Mouse (Mus musculus) spleen, adult 2 months (tissue): ENCODE data around the gene Strn4. TPM values are rescaled to one million over a fixed set of nuclear protein-coding genes. Genes with fewer than 3 reads are reported as not detected.

ENCODE experiments used
- DNase-seq, 2 experiments: peaks; one replicate each; pipeline versions ENCODE4 v3.0.0 to v3.0.0-alpha.2; 2012 to 2021; ENCODE audit warnings: low spot score in 2 of 2, low read depth in 1 of 2
- H3K27ac ChIP-seq: fragments of 200-500 bp; 2 replicates; pipeline ENCODE4 v1.5.1; 2012; ENCODE audit warnings: low read length, inconsistent platforms; ENCODE audit not compliant: insufficient read depth
- H3K27me3 ChIP-seq: fragments of 200-500 bp; 2 replicates; pipeline ENCODE4 v1.6.1; 2012; ENCODE audit warnings: mild to moderate bottlenecking, moderate library complexity, low read length, inconsistent platforms; ENCODE audit not compliant: control insufficient read depth, insufficient read depth
- H3K36me3 ChIP-seq: fragments of 200-500 bp; 2 replicates; pipeline ENCODE4 v1.6.1; 2012; ENCODE audit warnings: mild to moderate bottlenecking, low read length, inconsistent platforms; ENCODE audit not compliant: control insufficient read depth, insufficient read depth
- H3K4me1 ChIP-seq: fragments of 200-500 bp; 2 replicates; pipeline ENCODE4 v1.6.1; 2011; ENCODE audit warnings: inconsistent platforms; ENCODE audit not compliant: control insufficient read depth, insufficient read depth, insufficient read length
- H3K4me3 ChIP-seq: fragments of 200-500 bp; 2 replicates; pipeline ENCODE4 v1.5.1; 2011; ENCODE audit warnings: mild to moderate bottlenecking, inconsistent platforms; ENCODE audit not compliant: insufficient read depth, insufficient read length; ENCODE audit errors: extremely low read depth
- CTCF ChIP-seq: fragments of 200-500 bp; IDR thresholded peaks from 2 replicates; pipeline ENCODE4 v1.5.1; 2011; ENCODE audit warnings: mild to moderate bottlenecking, inconsistent platforms; ENCODE audit not compliant: insufficient read depth, insufficient read length, insufficient replicate concordance; ENCODE audit errors: extremely low read depth
- POLR2A ChIP-seq: fragments of 200-500 bp; IDR thresholded peaks from 2 replicates; pipeline ENCODE4 v1.6.1; 2011; ENCODE audit warnings: low read depth, low read length, inconsistent platforms
- WGBS: fragments of 180-500 bp; shearing (Covaris S2); methylation state at CpG from one replicate; pipeline ENCODE4 v1.1.7; 2018; 5-methylcytosine and 5-hydroxymethylcytosine counted together
- polyA plus RNA-seq: library from polyadenylated mRNA; depleted of rRNA; stranded (reverse); fragments of >200 nt; gene quantifications from 2 replicates; pipeline ENCODE4 v1.2.3, GENCODE M21; 2012

The Strn4 gene
- polyA plus RNA-seq, 1 experiment = 121 TPM

DNA sequence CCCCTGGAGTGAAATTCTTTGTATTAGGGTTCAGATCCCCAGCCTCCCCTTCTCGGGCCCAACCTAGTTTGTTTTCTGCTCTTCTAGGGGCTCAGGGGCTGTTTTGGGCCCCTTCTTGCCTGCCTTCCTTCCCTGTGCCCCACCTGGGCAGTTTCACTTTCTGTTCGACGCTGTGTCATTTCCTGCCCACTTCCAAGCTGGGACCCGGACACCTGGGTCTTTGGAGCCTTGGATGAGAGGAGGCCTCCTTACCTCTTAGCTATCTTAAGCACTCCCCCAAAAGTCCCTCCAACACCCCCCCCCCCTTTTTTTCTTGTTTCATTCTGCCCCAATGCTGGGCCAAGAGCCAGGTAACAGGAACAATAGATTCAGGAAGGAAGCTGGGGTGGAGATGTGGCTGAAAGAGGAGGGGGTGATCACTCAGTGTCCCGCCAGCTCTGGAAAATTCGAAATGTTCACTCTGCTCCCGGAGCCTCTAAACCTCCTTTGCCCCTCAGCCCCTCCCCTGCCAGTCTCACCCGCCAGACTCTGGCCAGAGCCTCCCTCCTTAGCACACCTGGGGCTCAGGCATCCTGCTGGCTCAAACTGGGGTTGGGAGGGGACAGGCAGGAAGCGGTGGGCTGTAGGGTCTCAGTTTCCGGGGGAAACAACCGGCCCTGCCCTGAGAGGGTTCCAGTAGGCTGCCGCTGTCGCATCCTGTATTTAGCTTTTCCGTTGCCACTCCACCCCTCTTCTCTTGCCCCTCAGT lies 29.6 kb downstream of the Strn4 start:
- WGBS = 4% methylated on average over 14 of the region's 14 CpGs
- no peaks in the 10 kb centered on the region for H3K27me3 ChIP-seq
- H3K4me3 ChIP-seq = peak overlapping the region; percentile 82
- peak in 1 of 2 experiments; percentile 79 for DNase-seq
- H3K36me3 ChIP-seq = peaks cover 32% of the 10 kb centered on the region
- H3K27ac ChIP-seq = peak overlapping the region; percentile 97
- peaks cover 19% of the 10 kb centered on the region for H3K4me1 ChIP-seq
- TF ChIP-seq POLR2A (no peak), CTCF (no peak)

DNA sequence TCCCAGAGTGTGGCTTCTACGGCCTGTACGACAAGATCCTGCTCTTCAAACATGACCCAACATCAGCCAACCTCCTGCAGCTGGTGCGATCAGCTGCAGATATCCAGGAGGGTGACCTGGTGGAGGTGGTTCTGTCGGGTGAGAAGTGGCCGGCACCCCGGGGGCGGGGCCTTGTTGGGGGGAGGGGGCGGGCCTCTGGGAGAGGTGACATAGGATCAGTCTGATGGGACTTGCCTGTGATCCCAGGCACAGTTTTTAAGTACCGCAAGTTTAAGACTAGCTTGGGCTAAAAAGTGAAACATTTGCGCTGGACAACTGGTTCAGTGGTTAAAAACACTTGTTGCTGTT lies 30.1 kb downstream of the Strn4 start:
- Histone ChIP-seq H3K27me3 (no peaks in the 10 kb centered on the region), H3K4me1 (peaks cover 14% of the 10 kb centered on the region), H3K36me3 (peaks cover 35% of the 10 kb centered on the region), H3K4me3 (peak overlapping the region; percentile 82), H3K27ac (peak overlapping the region; percentile 97)
- no peak for DNase-seq
- TF ChIP-seq CTCF = no peak
- TF ChIP-seq POLR2A = no peak
- 19% methylated on average over 10 of the region's 10 CpGs for WGBS

DNA sequence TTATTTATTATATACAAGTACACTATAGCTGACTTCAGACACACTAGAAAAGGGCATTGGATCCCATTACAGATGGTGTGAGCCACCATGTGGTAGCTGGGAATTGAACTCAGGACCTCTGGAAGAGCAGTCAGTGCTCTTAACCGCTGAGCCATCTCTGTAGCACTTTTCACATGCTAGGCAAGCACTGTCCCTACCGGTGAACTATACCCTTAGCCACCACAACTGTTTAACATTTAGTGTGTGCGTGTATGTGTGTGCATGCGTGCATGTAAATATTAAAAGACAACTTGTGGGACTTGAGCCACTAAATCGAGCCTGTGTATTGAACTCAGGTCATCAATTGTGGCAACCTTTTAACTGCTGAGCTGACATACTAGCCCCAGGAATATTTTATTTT lies 31.1 kb downstream of the Strn4 start:
- TF ChIP-seq CTCF (no peak), POLR2A (no peak)
- Histone ChIP-seq H3K4me1 (peaks cover 7% of the 10 kb centered on the region), H3K36me3 (peaks cover 39% of the 10 kb centered on the region), H3K4me3 (no peak overlapping the region), H3K27me3 (no peaks in the 10 kb centered on the region), H3K27ac (no peak overlapping the region)
- DNase-seq = no peak
- 96% methylated on average over 5 of the region's 5 CpGs for WGBS

DNA sequence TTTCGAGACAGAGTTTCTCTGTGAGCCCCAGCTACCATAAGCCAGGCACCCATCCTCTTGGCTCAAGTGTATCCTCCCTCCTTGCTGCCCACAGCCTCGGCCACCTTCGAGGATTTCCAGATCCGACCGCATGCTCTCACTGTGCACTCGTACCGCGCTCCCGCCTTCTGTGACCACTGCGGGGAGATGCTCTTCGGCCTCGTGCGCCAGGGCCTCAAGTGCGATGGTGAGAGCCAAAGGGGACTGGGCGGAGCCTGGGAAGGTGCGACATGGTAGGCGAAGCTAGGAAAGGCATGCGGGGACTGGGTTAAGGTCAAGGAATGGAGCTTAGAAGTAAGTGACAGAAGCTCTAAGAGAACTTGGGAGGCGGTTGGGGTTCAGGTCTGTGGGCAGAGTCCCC lies 31.8 kb downstream of the Strn4 start:
- Histone ChIP-seq H3K4me1 (peaks cover 2% of the 10 kb centered on the region), H3K27me3 (no peaks in the 10 kb centered on the region), H3K4me3 (no peak overlapping the region), H3K36me3 (peaks cover 43% of the 10 kb centered on the region), H3K27ac (no peak overlapping the region)
- WGBS = 91% methylated on average over 19 of the region's 19 CpGs
- no peak for TF ChIP-seq CTCF
- TF ChIP-seq POLR2A = no peak
- no peak for DNase-seq

DNA sequence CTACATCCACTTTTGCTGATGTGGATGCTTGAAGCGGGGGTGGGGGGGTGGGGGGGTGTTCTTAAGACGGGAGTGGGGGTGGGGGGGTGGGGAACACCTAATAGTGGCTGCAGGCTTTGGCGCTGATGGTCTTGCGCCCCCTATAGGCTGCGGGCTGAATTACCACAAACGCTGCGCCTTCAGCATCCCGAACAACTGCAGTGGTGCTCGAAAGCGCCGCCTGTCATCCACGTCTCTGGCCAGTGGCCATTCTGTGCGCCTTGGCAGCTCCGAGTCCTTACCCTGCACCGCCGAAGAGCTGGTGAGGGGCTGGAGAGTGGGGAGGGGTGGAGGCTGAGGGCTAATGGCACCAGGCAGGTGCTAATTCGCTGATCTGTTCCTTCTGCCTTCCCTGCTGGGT lies 32.9 kb downstream of the Strn4 start:
- Histone ChIP-seq H3K4me3 (no peak overlapping the region), H3K27ac (no peak overlapping the region), H3K27me3 (no peaks in the 10 kb centered on the region), H3K36me3 (peaks cover 52% of the 10 kb centered on the region), H3K4me1 (peaks cover 2% of the 10 kb centered on the region)
- TF ChIP-seq CTCF = peak; percentile 45; the same call in 1 of the 2 replicates
- no peak for TF ChIP-seq POLR2A
- 75% methylated on average over 17 of the region's 17 CpGs for WGBS
- peak in 1 of 2 experiments; percentile 39 for DNase-seq

DNA sequence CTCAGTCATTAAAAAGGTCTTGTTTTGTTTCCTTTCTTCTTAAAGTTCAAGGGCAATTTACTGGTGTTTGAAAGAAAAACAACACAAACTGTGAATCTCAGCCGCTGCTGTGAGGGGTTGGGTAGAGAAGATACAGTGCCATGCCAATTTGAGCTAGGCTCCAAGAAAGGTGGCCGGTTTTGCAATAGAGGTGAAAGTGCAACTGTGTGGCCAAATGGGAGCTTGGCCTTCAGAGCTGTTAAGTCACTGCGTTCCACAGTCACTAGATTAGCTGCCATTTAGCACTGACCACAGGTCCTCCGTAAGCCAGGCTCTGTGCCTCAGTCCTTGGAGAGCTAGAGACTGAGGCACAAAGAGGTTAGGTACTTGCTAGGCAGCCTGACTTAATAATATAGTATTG lies 35.9 kb downstream of the Strn4 start:
- TF ChIP-seq CTCF = no peak
- no peak for TF ChIP-seq POLR2A
- Histone ChIP-seq H3K36me3 (peaks cover 76% of the 10 kb centered on the region), H3K27me3 (no peaks in the 10 kb centered on the region), H3K4me3 (no peak overlapping the region), H3K4me1 (peaks cover 2% of the 10 kb centered on the region; the same call in 1 of the 2 replicates), H3K27ac (no peak overlapping the region)
- no peak for DNase-seq
- WGBS = 91% methylated on average over 4 of the region's 4 CpGs

DNA sequence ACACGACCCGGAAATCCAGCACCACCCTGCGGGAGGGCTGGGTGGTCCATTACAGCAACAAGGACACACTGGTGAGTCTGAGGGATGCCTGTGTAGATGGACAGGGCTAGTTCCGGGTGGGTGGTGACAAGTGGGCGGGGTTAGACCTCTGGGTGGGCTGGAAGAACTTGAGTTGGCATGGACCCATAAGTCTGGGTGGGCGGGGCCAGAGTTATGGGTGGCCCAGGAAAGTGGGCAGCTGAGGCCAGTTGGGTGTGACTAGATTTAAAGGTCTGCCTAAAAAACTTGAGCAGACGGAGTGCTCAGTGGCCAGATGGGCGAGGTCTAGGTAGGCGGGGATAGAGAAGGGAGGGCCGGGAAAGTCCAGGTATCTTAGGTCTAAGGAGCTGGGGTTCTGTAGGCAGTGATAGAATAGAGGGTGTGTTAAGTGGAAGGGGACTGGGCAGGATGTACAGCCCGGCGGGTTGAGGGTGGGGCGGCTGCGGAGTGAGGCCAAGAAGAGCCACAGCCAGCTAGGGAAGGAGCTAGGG lies 37.7 kb downstream of the Strn4 start:
- DNase-seq = no peak
- H3K36me3 ChIP-seq = peaks cover 80% of the 10 kb centered on the region

More for the DNA sequence above, 37.7 kb downstream of the Strn4 start:
- WGBS = 90% methylated on average over 14 of the region's 14 CpGs
- no peak overlapping the region for H3K4me3 ChIP-seq
- no peak overlapping the region for H3K27ac ChIP-seq
- no peaks in the 10 kb centered on the region for H3K4me1 ChIP-seq
- H3K27me3 ChIP-seq = no peaks in the 10 kb centered on the region
- TF ChIP-seq POLR2A (no peak), CTCF (no peak)
